Mouse (Mus musculus) left cerebral cortex, adult 18-20 months (tissue): ENCODE results near the gene Ptprt. TPM values are rescaled to one million over a fixed set of nuclear protein-coding genes. Genes with fewer than 3 reads are reported as not detected.
A peak's percentile ranks its signal among the peaks of the same experiment; 100 is the strongest.
"Not testable (repeated sequence)": the region's sequence is repeated elsewhere in the genome, so short reads cannot be mapped to it uniquely, and the experiment has no call there.

Source experiments
- DNase-seq, 2 experiments: peaks; one replicate each; pipeline ENCODE4 v3.0.0; 2021 to 2022; ENCODE audit warnings: low spot score in 2 of 2, mixed read lengths in 1 of 2
- total RNA-seq, 2 experiments: library from RNA; stranded (reverse); gene quantifications; 2 replicates each; pipeline ENCODE4 v1.2.3; 2021

Gene Ptprt
- total RNA-seq, 2 experiments from 2014 or later: 91.0 to 99.8 TPM

GRCm38 (mm10) chr2:161553651-161554050 is 1107.3 kb downstream of the Ptprt start:
- no peak for DNase-seq

GRCm38 (mm10) chr2:161552011-161552410 is 1108.9 kb downstream of the Ptprt start:
- no peak for DNase-seq

- DNase-seq: no peak
Observed at GRCm38 (mm10) chr2:161549577-161549976, 1111.4 kb downstream of the Ptprt start.

- DNase-seq: no peak
Observed at GRCm38 (mm10) chr2:161547318-161547717, 1113.6 kb downstream of the Ptprt start.

- no peak for DNase-seq
Observed at GRCm38 (mm10) chr2:161545406-161545805, 1115.5 kb downstream of the Ptprt start.

GRCm38 (mm10) chr2:161534151-161534550 is 1126.8 kb downstream of the Ptprt start:
- DNase-seq: no peak

- no peak for DNase-seq
Observed at GRCm38 (mm10) chr2:161527192-161527591, 1133.8 kb downstream of the Ptprt start.

GRCm38 (mm10) chr2:161519671-161520070 is 1141.3 kb downstream of the Ptprt start:
- no peak for DNase-seq

GRCm38 (mm10) chr2:161516921-161517320 is 1144.0 kb downstream of the Ptprt start:
- DNase-seq: peak; percentile 63 to 67

GRCm38 (mm10) chr2:161513256-161513655 is 1147.7 kb downstream of the Ptprt start:
- DNase-seq: no peak

GRCm38 (mm10) chr2:161511880-161512570 is 1148.9 kb downstream of the Ptprt start:
- DNase-seq: not testable (repeated sequence)

GRCm38 (mm10) chr2:161511101-161511759 is 1149.7 kb downstream of the Ptprt start:
- DNase-seq: no peak

- DNase-seq: no peak
Observed at GRCm38 (mm10) chr2:161499097-161499899, 1161.6 kb downstream of the Ptprt start.

GRCm38 (mm10) chr2:161498449-161499096 is 1162.4 kb downstream of the Ptprt start:
- DNase-seq: peak in 1 of 2 experiments; percentile 7

GRCm38 (mm10) chr2:161481741-161482140 is 1179.2 kb downstream of the Ptprt start:
- DNase-seq: no peak

- no peak for DNase-seq
Observed at GRCm38 (mm10) chr2:161480445-161480844, 1180.5 kb downstream of the Ptprt start.
